Mouse (Mus musculus): Measurements from ENCODE around the gene Ninl. TPM values are rescaled to one million over a fixed set of nuclear protein-coding genes. Genes with fewer than 3 reads are reported as not detected.

Ninl gene
- polyA plus RNA-seq (2014; fragmentation: Nextera tagmentation; extraction: Ambion mirVana) = 4.3 and 4.7 TPM in 2 replicates

- peak within 1 kb of the TSS; percentile 97 for H3K9ac ChIP-seq
- peaks cover 19% of the 10 kb centered on the region for H3K4me1 ChIP-seq (replicated peaks; ENCODE audit: control insufficient read depth, insufficient read depth, low read length)
- peak within 1 kb of the TSS; percentile 88 for H3K4me3 ChIP-seq (replicated peaks; ENCODE audit: low read length)
- no peaks in the 10 kb centered on the region for H3K27me3 ChIP-seq (ENCODE audit: control insufficient read depth, insufficient read depth, low read length)
- WGBS = 0% methylated on average over 32 of the region's 34 CpGs
- DNase-seq (ENCODE audit: low spot score) (peak; percentile 95), ATAC-seq (ENCODE audit: low FRiP score) (peak; percentile 94)
- peak within 1 kb of the TSS; percentile 76 for H3K27ac ChIP-seq
- no peaks in the 10 kb centered on the region for H3K36me3 ChIP-seq (replicated peaks; ENCODE audit: control insufficient read depth, insufficient read depth)
- peak within 1 kb of the TSS; percentile 89 for H3K4me2 ChIP-seq (replicated peaks)
- H3K9me3 ChIP-seq (ENCODE audit: control insufficient read depth, low read length) = no peaks in the 10 kb centered on the region
Observed at GRCm38 (mm10) chr2:151039232-151039695, at the start of gene Ninl, which contains the start of gene Nanp. TSS of gene Ninl (minus strand) at chr2:151039382. TSS of gene Nanp (minus strand) at chr2:151039398.

GRCm38 (mm10) chr2:151056637-151057036 lies 17.5 kb upstream of the Ninl start:
- DNase-seq (ENCODE audit: low spot score) = no peak
- Histone ChIP-seq H3K36me3 (replicated peaks; ENCODE audit: control insufficient read depth, insufficient read depth) (no peaks in the 10 kb centered on the region), H3K4me1 (replicated peaks; ENCODE audit: control insufficient read depth, insufficient read depth, low read length) (no peaks in the 10 kb centered on the region), H3K27me3 (ENCODE audit: control insufficient read depth, insufficient read depth, low read length) (no peaks in the 10 kb centered on the region), H3K9ac (no peak overlapping the region), H3K4me2 (replicated peaks) (no peak overlapping the region), H3K27ac (no peak overlapping the region), H3K4me3 (replicated peaks; ENCODE audit: low read length) (no peak overlapping the region), H3K9me3 (ENCODE audit: control insufficient read depth, low read length) (no peaks in the 10 kb centered on the region)
- ATAC-seq (ENCODE audit: low FRiP score) = no peak
- 86% methylated on average over 1 of the region's 1 CpGs for WGBS

GRCm38 (mm10) chr2:151040411-151040810 lies 1.2 kb upstream of the Ninl start:
- Histone ChIP-seq H3K27ac (no peak overlapping the region), H3K36me3 (replicated peaks; ENCODE audit: control insufficient read depth, insufficient read depth) (no peaks in the 10 kb centered on the region), H3K4me1 (replicated peaks; ENCODE audit: control insufficient read depth, insufficient read depth, low read length) (peaks cover 19% of the 10 kb centered on the region), H3K9ac (no peak overlapping the region), H3K4me3 (replicated peaks; ENCODE audit: low read length) (no peak overlapping the region), H3K9me3 (ENCODE audit: control insufficient read depth, low read length) (no peaks in the 10 kb centered on the region), H3K27me3 (ENCODE audit: control insufficient read depth, insufficient read depth, low read length) (no peaks in the 10 kb centered on the region), H3K4me2 (replicated peaks) (peak overlapping the region; percentile 89; the same call in 1 of the 2 replicates)
- DNase-seq (ENCODE audit: low spot score) (no peak), ATAC-seq (ENCODE audit: low FRiP score) (no peak)
- 86% methylated on average over 1 of the region's 1 CpGs for WGBS

GRCm38 (mm10) chr2:151039726-151040125 lies 544 bp upstream of the Ninl start:
- Histone ChIP-seq H3K9ac (peak overlapping the region; percentile 97), H3K9me3 (ENCODE audit: control insufficient read depth, low read length) (no peaks in the 10 kb centered on the region), H3K4me2 (replicated peaks) (peak overlapping the region; percentile 89), H3K27ac (peak overlapping the region; percentile 76), H3K36me3 (replicated peaks; ENCODE audit: control insufficient read depth, insufficient read depth) (no peaks in the 10 kb centered on the region), H3K4me1 (replicated peaks; ENCODE audit: control insufficient read depth, insufficient read depth, low read length) (peaks cover 19% of the 10 kb centered on the region), H3K4me3 (replicated peaks; ENCODE audit: low read length) (peak overlapping the region; percentile 88), H3K27me3 (ENCODE audit: control insufficient read depth, insufficient read depth, low read length) (no peaks in the 10 kb centered on the region)
- ATAC-seq (ENCODE audit: low FRiP score) = no peak
- peak; percentile 39 for DNase-seq (ENCODE audit: low spot score)
- WGBS = 47% methylated on average over 8 of the region's 8 CpGs

GRCm38 (mm10) chr2:151038811-151039222 lies 365 bp downstream of the Ninl start:
- Histone ChIP-seq H3K9me3 (ENCODE audit: control insufficient read depth, low read length) (no peaks in the 10 kb centered on the region), H3K9ac (peak overlapping the region; percentile 97), H3K36me3 (replicated peaks; ENCODE audit: control insufficient read depth, insufficient read depth) (no peaks in the 10 kb centered on the region), H3K27ac (peak overlapping the region; percentile 74), H3K4me2 (replicated peaks) (peak overlapping the region; percentile 89), H3K4me1 (replicated peaks; ENCODE audit: control insufficient read depth, insufficient read depth, low read length) (peaks cover 19% of the 10 kb centered on the region), H3K27me3 (ENCODE audit: control insufficient read depth, insufficient read depth, low read length) (no peaks in the 10 kb centered on the region), H3K4me3 (replicated peaks; ENCODE audit: low read length) (peak overlapping the region; percentile 88)
- 0% methylated on average over 27 of the region's 30 CpGs for WGBS
- DNase-seq (ENCODE audit: low spot score) (peak; percentile 35), ATAC-seq (ENCODE audit: low FRiP score) (peak; percentile 82)

- Histone ChIP-seq H3K9me3 (ENCODE audit: control insufficient read depth, low read length) (no peaks in the 10 kb centered on the region), H3K4me3 (replicated peaks; ENCODE audit: low read length) (peak overlapping the region; percentile 88), H3K9ac (peak overlapping the region; percentile 97), H3K27ac (no peak overlapping the region), H3K4me1 (replicated peaks; ENCODE audit: control insufficient read depth, insufficient read depth, low read length) (peaks cover 19% of the 10 kb centered on the region), H3K27me3 (ENCODE audit: control insufficient read depth, insufficient read depth, low read length) (no peaks in the 10 kb centered on the region), H3K36me3 (replicated peaks; ENCODE audit: control insufficient read depth, insufficient read depth) (no peaks in the 10 kb centered on the region), H3K4me2 (replicated peaks) (peak overlapping the region; percentile 89)
- no peak for DNase-seq (ENCODE audit: low spot score)
- 66% methylated on average over 18 of the region's 18 CpGs for WGBS
- no peak for ATAC-seq (ENCODE audit: low FRiP score)
Observed at GRCm38 (mm10) chr2:151037876-151038552, 1.2 kb downstream of the Ninl start.

GRCm38 (mm10) chr2:151037292-151037691 lies 1.9 kb downstream of the Ninl start:
- WGBS = 98% methylated on average over 1 of the region's 1 CpGs

GRCm38 (mm10) chr2:151036721-151037120 lies 2.5 kb downstream of the Ninl start:
- Histone ChIP-seq H3K9ac (no peak overlapping the region), H3K27me3 (ENCODE audit: control insufficient read depth, insufficient read depth, low read length) (no peaks in the 10 kb centered on the region), H3K36me3 (replicated peaks; ENCODE audit: control insufficient read depth, insufficient read depth) (no peaks in the 10 kb centered on the region), H3K27ac (no peak overlapping the region), H3K4me2 (replicated peaks) (no peak overlapping the region), H3K4me1 (replicated peaks; ENCODE audit: control insufficient read depth, insufficient read depth, low read length) (peaks cover 19% of the 10 kb centered on the region), H3K9me3 (ENCODE audit: control insufficient read depth, low read length) (no peaks in the 10 kb centered on the region), H3K4me3 (replicated peaks; ENCODE audit: low read length) (no peak overlapping the region)
- 98% methylated on average over 2 of the region's 2 CpGs for WGBS
- DNase-seq (ENCODE audit: low spot score) = no peak
- ATAC-seq (ENCODE audit: low FRiP score) = no peak

More at GRCm38 (mm10) chr2:151037292-151037691, 1.9 kb downstream of the Ninl start:
- DNase-seq (ENCODE audit: low spot score) = no peak
- Histone ChIP-seq H3K9me3 (ENCODE audit: control insufficient read depth, low read length) (no peaks in the 10 kb centered on the region), H3K36me3 (replicated peaks; ENCODE audit: control insufficient read depth, insufficient read depth) (no peaks in the 10 kb centered on the region), H3K4me1 (replicated peaks; ENCODE audit: control insufficient read depth, insufficient read depth, low read length) (peaks cover 19% of the 10 kb centered on the region), H3K9ac (no peak overlapping the region), H3K4me3 (replicated peaks; ENCODE audit: low read length) (no peak overlapping the region), H3K27me3 (ENCODE audit: control insufficient read depth, insufficient read depth, low read length) (no peaks in the 10 kb centered on the region), H3K27ac (no peak overlapping the region), H3K4me2 (replicated peaks) (no peak overlapping the region)
- ATAC-seq (ENCODE audit: low FRiP score) = no peak

- H3K4me2 ChIP-seq (replicated peaks) = no peak overlapping the region
- no peaks in the 10 kb centered on the region for H3K9me3 ChIP-seq (ENCODE audit: control insufficient read depth, low read length)
- no peak overlapping the region for H3K9ac ChIP-seq
- DNase-seq (ENCODE audit: low spot score) (no peak), ATAC-seq (ENCODE audit: low FRiP score) (no peak)
- H3K4me3 ChIP-seq (replicated peaks; ENCODE audit: low read length) = no peak overlapping the region
- H3K27me3 ChIP-seq (ENCODE audit: control insufficient read depth, insufficient read depth, low read length) = no peaks in the 10 kb centered on the region
- H3K4me1 ChIP-seq (replicated peaks; ENCODE audit: control insufficient read depth, insufficient read depth, low read length) = peaks cover 12% of the 10 kb centered on the region
- H3K27ac ChIP-seq = no peak overlapping the region
- H3K36me3 ChIP-seq (replicated peaks; ENCODE audit: control insufficient read depth, insufficient read depth) = no peaks in the 10 kb centered on the region
- WGBS = 100% methylated on average over 3 of the region's 3 CpGs
Observed at GRCm38 (mm10) chr2:151034435-151034834, 4.7 kb downstream of the Ninl start.
